Mouse (Mus musculus): ENCODE measurements around the gene Mob1b.

DNA sequence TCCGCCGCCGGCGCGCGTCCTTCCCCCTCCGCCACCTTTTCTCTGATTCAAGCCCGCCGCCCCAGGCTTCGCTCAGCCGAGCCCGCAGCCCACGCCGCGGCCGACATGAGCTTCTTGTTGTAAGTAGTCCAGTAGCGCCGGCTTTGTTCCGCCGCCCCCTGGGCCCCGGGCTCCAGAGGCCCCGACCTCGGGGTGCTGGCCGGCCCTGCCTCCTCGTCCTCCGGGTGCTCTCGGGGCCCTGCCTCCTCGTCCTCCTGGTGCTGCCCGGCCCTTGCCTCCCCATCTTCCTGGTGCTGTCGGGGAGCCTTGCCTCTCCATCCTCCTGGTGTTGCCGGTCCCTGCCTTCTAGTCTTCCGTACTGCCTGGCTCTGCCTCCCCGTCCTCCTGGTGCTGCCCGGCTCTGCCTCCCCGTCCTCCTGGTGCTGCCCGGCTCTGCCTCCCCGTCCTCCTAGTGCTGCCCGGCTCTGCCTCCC, 384 bp downstream of the Mob1b start:
- TF ChIP-seq CTCF (IDR thresholded peaks at IDR 0.05; ENCODE audit: low read depth) (no peak), EP300 (IDR thresholded peaks at IDR 0.05; ENCODE audit: low read depth) (no peak)
